ENCODE assay signal across 10 mouse cellular contexts in genomic region chr2:30588985-30589511, GRCm38 (mm10). TPM values are rescaled to one million over a fixed set of nuclear protein-coding genes. Genes with fewer than 3 reads are reported as not detected.
DNase-seq lines count a peak whose midpoint lies in the region; ATAC-seq and TF ChIP-seq lines count a peak whose summit lies in the region.
"Had no signal": no experiment of that assay in that cellular context is flagged by ENCODE, and none has a peak within 500 bp of the region (broad histone marks: within the 10 kb centered on the region; RNA-seq: fewer than 3 reads in every experiment).

No protein-coding gene starts in this region.

- no peaks in the 10 kb centered on the region for H3K9me3 ChIP-seq in kidney, embryonic 15.5 days (replicated peaks)
- no peaks in the 10 kb centered on the region for H3K9me3 ChIP-seq in liver, embryonic 12.5 days (replicated peaks)
- H3K9me3 ChIP-seq: embryonic facial prominence, embryonic 13.5 days; limb, embryonic 13.5 days had no signal

- peak; percentile 45 for ATAC-seq in granulocyte monocyte progenitor cell, adult 5-6 weeks (replicated peaks; ENCODE audit: poor library complexity, severe bottlenecking)
- ATAC-seq in kidney, embryonic 15.5 days (replicated peaks; ENCODE audit: low FRiP score), result no peak
- ATAC-seq in megakaryocyte-erythroid progenitor cell, adult 5-6 weeks (replicated peaks; ENCODE audit: low FRiP score, low TSS enrichment, poor library complexity, severe bottlenecking), result no peak
- ATAC-seq in liver, embryonic 12.5 days, result no peak

- H3K36me3 ChIP-seq in kidney, adult 2 months (ENCODE audit: control insufficient read depth, insufficient read depth, low read length), result no peaks in the 10 kb centered on the region
- H3K36me3 ChIP-seq in kidney, embryonic 15.5 days, result no peaks in the 10 kb centered on the region
- no peaks in the 10 kb centered on the region for H3K36me3 ChIP-seq in liver, embryonic 12.5 days
- H3K36me3 ChIP-seq: embryonic facial prominence, embryonic 13.5 days; limb, embryonic 13.5 days had no signal

- peaks cover 15% of the 10 kb centered on the region for H3K4me1 ChIP-seq in kidney, adult 2 months (ENCODE audit: control insufficient read depth, insufficient read depth, low read length)
- H3K4me1 ChIP-seq in kidney, embryonic 15.5 days, result peaks cover 54% of the 10 kb centered on the region
- peaks cover 45% of the 10 kb centered on the region for H3K4me1 ChIP-seq in liver, embryonic 12.5 days

- no peak overlapping the region for H3K4me3 ChIP-seq in kidney, adult 2 months (ENCODE audit: insufficient read depth, low read depth, low read length)
- no peak overlapping the region for H3K4me3 ChIP-seq in kidney, embryonic 15.5 days (replicated peaks)
- H3K4me3 ChIP-seq in liver, embryonic 12.5 days, result no peak overlapping the region
- H3K4me3 ChIP-seq: embryonic facial prominence, embryonic 13.5 days; limb, embryonic 13.5 days had no signal

- no peak overlapping the region for H3K9ac ChIP-seq in kidney, embryonic 15.5 days
- no peak overlapping the region for H3K9ac ChIP-seq in liver, embryonic 12.5 days
- H3K9ac ChIP-seq: embryonic facial prominence, embryonic 13.5 days; limb, embryonic 13.5 days had no signal

- TF ChIP-seq CTCF in kidney, adult 2 months (conservative IDR thresholded peaks at IDR 0.05; ENCODE audit: insufficient read depth, insufficient read length, low read depth, low read length), result no peak

- WGBS in kidney, adult 2 months, result 65% methylated on average over 4 of the region's 4 CpGs
- 49% methylated on average over 4 of the region's 4 CpGs for WGBS in kidney, embryonic 15.5 days
- 67% methylated on average over 4 of the region's 4 CpGs for WGBS in liver, embryonic 12.5 days (ENCODE audit: insufficient replicate concordance)

- TF ChIP-seq POLR2A in kidney, adult 2 months (IDR thresholded peaks at IDR 0.05; ENCODE audit: low read depth, low read length), result no peak

- H3K4me2 ChIP-seq in kidney, embryonic 15.5 days, result no peak overlapping the region
- H3K4me2 ChIP-seq in liver, embryonic 12.5 days, result no peak overlapping the region
- H3K4me2 ChIP-seq: embryonic facial prominence, embryonic 13.5 days; limb, embryonic 13.5 days had no signal

- peak overlapping the region; percentile 21; the same call in 1 of the 2 replicates for H3K27ac ChIP-seq in kidney, adult 2 months (ENCODE audit: insufficient read depth, low read depth, low read length)
- H3K27ac ChIP-seq in kidney, embryonic 15.5 days, result peak overlapping the region; percentile 59; the same call in 1 of the 2 replicates
- no peak overlapping the region for H3K27ac ChIP-seq in liver, embryonic 12.5 days
- H3K27ac ChIP-seq: embryonic facial prominence, embryonic 13.5 days; limb, embryonic 13.5 days had no signal

- peak; percentile 45 for DNase-seq in kidney, adult 2 months
- no peak for DNase-seq in kidney, adult 9 months
- peak; percentile 78 for DNase-seq in skeletal muscle tissue, adult 2 months (ENCODE audit: low read depth, low spot score)
- DNase-seq in frontal cortex, postnatal 10 days (ENCODE audit: low spot score in 2 of 2), result no peak

- no peaks in the 10 kb centered on the region for H3K27me3 ChIP-seq in kidney, adult 2 months (replicated peaks; ENCODE audit: control insufficient read depth, insufficient read depth, low read length)
- no peaks in the 10 kb centered on the region for H3K27me3 ChIP-seq in kidney, embryonic 15.5 days
- H3K27me3 ChIP-seq in liver, embryonic 12.5 days (replicated peaks), result no peaks in the 10 kb centered on the region
- H3K27me3 ChIP-seq: embryonic facial prominence, embryonic 13.5 days; limb, embryonic 13.5 days had no signal

RNA-seq across cellular contexts. Expression of gene Cstad, which starts 5.8 kb away (rescaled TPM):
- polyA plus RNA-seq in kidney, adult 2 months (2012; rRNA removed), result 1.2 and 1.3 TPM in 2 replicates
- not detected in 2 replicates for total RNA-seq in granulocyte monocyte progenitor cell, adult 5-6 weeks (2014; fragmentation: Nextera tagmentation)
- not detected in 2 replicates for total RNA-seq in granulocyte monocyte progenitor cell, adult 5-6 weeks (2017)
- 1.2 and 1.8 TPM in 2 replicates for polyA plus RNA-seq in kidney, embryonic 15.5 days (2015; fragmentation: Nextera tagmentation; extraction: Ambion mirVana)
- 2.7 TPM in 1 of 2 replicates, not detected in the other for total RNA-seq in megakaryocyte-erythroid progenitor cell, adult 5-6 weeks (2014; fragmentation: Nextera tagmentation)
- total RNA-seq in megakaryocyte-erythroid progenitor cell, adult 5-6 weeks (2017), result 1.0 TPM in 1 of 2 replicates, not detected in the other
- 0.31 TPM in 1 of 2 replicates, not detected in the other for polyA plus RNA-seq in liver, embryonic 12.5 days (2016; fragmentation: Nextera tagmentation; extraction: Ambion mirVana)

Comparison
In these comparisons a context has a peak if more than half of its experiments do, and no peak if none do; other contexts are left out.
1. DNase-seq: peak in kidney, adult 2 months (single experiment) and skeletal muscle tissue, adult 2 months (single experiment); none in kidney, adult 9 months (single experiment) and frontal cortex, postnatal 10 days (0 of 2).